Mouse (Mus musculus) heart, adult 2 months (tissue): ENCODE results near the gene Gdpd2. TPM values are rescaled to one million over a fixed set of nuclear protein-coding genes. Genes with fewer than 3 reads are reported as not detected.

Source experiments
- DNase-seq, 2 experiments: peaks; one replicate each; pipeline ENCODE4 v3.0.0; 2021
- H3K27ac ChIP-seq: fragments of 200-600 bp; 2 replicates; pipeline ENCODE4 v1.8.1; 2022
- H3K27me3 ChIP-seq: fragments of 200-500 bp; 2 replicates; pipeline ENCODE4 v1.6.1; 2012; ENCODE audit warnings: mild to moderate bottlenecking, low read length, inconsistent platforms, mixed read lengths; ENCODE audit not compliant: control insufficient read depth, insufficient read depth
- H3K36me3 ChIP-seq: fragments of 200-500 bp; 2 replicates; pipeline ENCODE4 v1.6.1; 2012; ENCODE audit warnings: low read length, inconsistent platforms; ENCODE audit not compliant: control insufficient read depth, insufficient read depth
- H3K4me1 ChIP-seq: fragments of 200-500 bp; 2 replicates; pipeline ENCODE4 v1.6.1; 2011; ENCODE audit warnings: low read length; ENCODE audit not compliant: control insufficient read depth, insufficient read depth
- H3K4me3 ChIP-seq: fragments of 200-600 bp; 2 replicates; pipeline ENCODE4 v1.8.1; 2022
- H3K79me2 ChIP-seq: fragments of 200-500 bp; replicated peaks from 2 replicates; pipeline ENCODE4 v1.6.1; 2012; ENCODE audit warnings: mild to moderate bottlenecking, inconsistent platforms, low read length, moderate library complexity, mixed read lengths; ENCODE audit not compliant: control insufficient read depth, insufficient read depth
- H3K9ac ChIP-seq: fragments of 200-500 bp; 2 replicates; pipeline ENCODE4 v1.6.1; 2012; ENCODE audit warnings: low read depth, mild to moderate bottlenecking, control low read depth, inconsistent platforms, low read length, mixed read lengths
- CTCF ChIP-seq: fragments of 200-600 bp; IDR thresholded peaks from 2 replicates; pipeline ENCODE4 v1.8.1; 2022; ENCODE audit warnings: antibody characterized with exemption, mild to moderate bottlenecking, moderate library complexity
- EP300 ChIP-seq: fragments of 200-500 bp; IDR thresholded peaks from 2 replicates; pipeline ENCODE4 v1.6.1; 2011; ENCODE audit warnings: low read depth, low read length, control low read depth; ENCODE audit not compliant: insufficient read depth
- POLR2A ChIP-seq: fragments of 200-500 bp; IDR thresholded peaks from 2 replicates; pipeline ENCODE4 v1.6.1; 2011; ENCODE audit warnings: mild to moderate bottlenecking, low read depth, low read length, control low read depth; ENCODE audit not compliant: insufficient read depth
- WGBS: fragments of 180-500 bp; shearing (Covaris S2); methylation state at CpG from one replicate; pipeline ENCODE4 v1.1.7; 2018; 5-methylcytosine and 5-hydroxymethylcytosine counted together
- intact Hi-C: fragments of 180-260 bp; cut with DNase I; formaldehyde crosslinking; loops from one replicate; pipeline ENCODE4 v1.15.1; 2025
- long read RNA-seq: library from polyadenylated mRNA; stranded (forward); transcript quantifications from one replicate; pipeline ENCODE4 v2.0.0, GENCODE M21; 2021
- polyA plus RNA-seq: library from polyadenylated mRNA; depleted of rRNA; stranded (reverse); fragments of >200 nt; gene quantifications from 2 replicates; pipeline ENCODE4 v1.2.3, GENCODE M21; 2012; rRNA removed
- total RNA-seq, 2 experiments: library from RNA; stranded (reverse); gene quantifications; 2 replicates each; pipeline ENCODE4 v1.2.3; 2021

The Gdpd2 gene
- not detected for total RNA-seq
- 0.15 and 0.68 TPM in 2 replicates for polyA plus RNA-seq
- long read RNA-seq, result 0 reads

- intact Hi-C loops, result no loop called here
Observed at GRCm38 (mm10) chrX:100729665-100730188, at the start of gene Gdpd2. TSS of gene Gdpd2 (plus strand) at chrX:100729873.

DNA sequence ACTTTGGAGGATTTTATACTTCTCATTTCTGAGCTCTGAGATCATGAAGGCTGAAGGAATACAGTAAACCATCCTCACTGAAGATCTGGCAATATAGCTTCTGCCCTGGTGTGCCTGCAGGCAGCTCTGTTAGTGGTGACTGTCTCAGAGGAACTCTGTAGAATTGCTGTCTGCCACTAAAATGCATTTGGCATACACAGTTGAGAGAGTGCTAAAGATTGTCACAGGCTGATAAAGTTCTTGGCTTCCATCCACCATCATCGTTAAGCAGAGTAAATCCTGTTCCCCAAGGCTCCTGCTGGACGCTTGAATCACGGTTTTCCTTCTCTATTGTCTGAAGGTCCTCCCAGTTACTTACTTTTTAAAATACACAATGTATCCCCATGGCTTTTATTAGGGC, 43.1 kb upstream of the Gdpd2 start:
- no peaks in the 10 kb centered on the region for H3K36me3 ChIP-seq
- intact Hi-C loops, result no loop called here
- H3K4me1 ChIP-seq, result no peaks in the 10 kb centered on the region
- no peak overlapping the region for H3K9ac ChIP-seq
- H3K4me3 ChIP-seq, result no peak overlapping the region
- no peak for DNase-seq
- 35% methylated on average over 3 of the region's 3 CpGs for WGBS
- no peak overlapping the region for H3K27ac ChIP-seq
- no peaks in the 10 kb centered on the region for H3K79me2 ChIP-seq
- no peak for TF ChIP-seq CTCF
- no peak for TF ChIP-seq POLR2A
- TF ChIP-seq EP300, result no peak
- no peaks in the 10 kb centered on the region for H3K27me3 ChIP-seq

More at GRCm38 (mm10) chrX:100729665-100730188, at the start of gene Gdpd2:
- Histone ChIP-seq H3K4me1 (peaks cover 1% of the 10 kb centered on the region), H3K27me3 (no peaks in the 10 kb centered on the region), H3K27ac (no peak within 1 kb of the TSS), H3K79me2 (no peaks in the 10 kb centered on the region), H3K36me3 (no peaks in the 10 kb centered on the region), H3K9ac (no peak within 1 kb of the TSS), H3K4me3 (no peak within 1 kb of the TSS)
- TF ChIP-seq EP300, result no peak
- peak; percentile 56 for TF ChIP-seq CTCF
- TF ChIP-seq POLR2A, result no peak
- 11% methylated on average over 8 of the region's 8 CpGs for WGBS
- DNase-seq, result peak in 1 of 2 experiments; percentile 13

DNA sequence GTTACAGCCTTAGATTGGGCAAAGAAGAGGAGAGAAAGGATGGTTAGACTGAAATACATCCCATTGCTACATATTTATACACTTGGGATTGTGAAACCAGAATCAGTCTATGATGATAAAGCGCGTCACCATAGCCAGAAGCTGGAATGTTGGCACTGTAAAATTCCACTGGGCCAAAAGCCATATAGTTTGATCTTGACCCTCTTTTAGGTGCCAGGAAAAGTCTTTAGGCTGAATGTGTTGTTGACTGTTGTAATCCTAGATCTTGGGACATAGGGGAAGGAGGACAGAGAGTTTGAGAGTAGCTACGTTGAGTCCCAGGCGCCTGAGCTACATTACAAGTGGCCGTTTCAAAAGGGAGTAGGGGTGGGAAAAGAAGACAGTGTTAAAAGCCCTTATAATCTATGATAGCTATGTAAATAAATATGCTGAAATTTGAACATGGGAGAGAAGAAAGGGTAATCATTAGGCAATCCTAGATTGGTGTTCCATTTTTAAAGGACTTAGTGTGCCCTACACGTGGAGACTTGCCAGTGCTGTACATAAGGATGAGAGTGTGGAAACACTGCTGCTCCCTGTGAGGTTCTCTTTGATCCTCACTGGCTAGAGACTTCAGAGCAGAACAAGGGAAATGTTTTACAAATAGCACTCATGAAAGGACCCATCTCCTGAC, 42.2 kb upstream of the Gdpd2 start:
- intact Hi-C loops, result no loop called here
- no peak for DNase-seq
- TF ChIP-seq EP300, result no peak
- no peak for TF ChIP-seq POLR2A
- no peak for TF ChIP-seq CTCF
- H3K9ac ChIP-seq, result no peak overlapping the region
- no peak overlapping the region for H3K27ac ChIP-seq
- H3K27me3 ChIP-seq, result no peaks in the 10 kb centered on the region
- H3K4me3 ChIP-seq, result no peak overlapping the region
- no peaks in the 10 kb centered on the region for H3K4me1 ChIP-seq
- H3K36me3 ChIP-seq, result no peaks in the 10 kb centered on the region
- no peaks in the 10 kb centered on the region for H3K79me2 ChIP-seq
- 65% methylated on average over 6 of the region's 6 CpGs for WGBS

- H3K4me1 ChIP-seq, result no peaks in the 10 kb centered on the region
- H3K79me2 ChIP-seq, result no peaks in the 10 kb centered on the region
- no peaks in the 10 kb centered on the region for H3K27me3 ChIP-seq
- no peak overlapping the region for H3K4me3 ChIP-seq
- no peaks in the 10 kb centered on the region for H3K36me3 ChIP-seq
- H3K27ac ChIP-seq, result no peak overlapping the region
- 79% methylated on average over 5 of the region's 5 CpGs for WGBS
- H3K9ac ChIP-seq, result no peak overlapping the region
- no peak for DNase-seq
- no peak for TF ChIP-seq POLR2A
- TF ChIP-seq CTCF, result no peak
- no peak for TF ChIP-seq EP300
- intact Hi-C loops, result no loop called here
Observed at GRCm38 (mm10) chrX:100688033-100688370, 41.7 kb upstream of the Gdpd2 start.

- H3K36me3 ChIP-seq, result no peaks in the 10 kb centered on the region
- no peak overlapping the region for H3K9ac ChIP-seq
- H3K4me3 ChIP-seq, result no peak overlapping the region
- TF ChIP-seq CTCF (no peak), POLR2A (no peak), EP300 (no peak)
- no peak overlapping the region for H3K27ac ChIP-seq
- no peak for DNase-seq
- H3K4me1 ChIP-seq, result no peaks in the 10 kb centered on the region
- no peaks in the 10 kb centered on the region for H3K79me2 ChIP-seq
- H3K27me3 ChIP-seq, result no peaks in the 10 kb centered on the region
- intact Hi-C loops, result no loop called here
- 95% methylated on average over 4 of the region's 4 CpGs for WGBS
Observed at GRCm38 (mm10) chrX:100696776-100697175, 32.9 kb upstream of the Gdpd2 start.

DNA sequence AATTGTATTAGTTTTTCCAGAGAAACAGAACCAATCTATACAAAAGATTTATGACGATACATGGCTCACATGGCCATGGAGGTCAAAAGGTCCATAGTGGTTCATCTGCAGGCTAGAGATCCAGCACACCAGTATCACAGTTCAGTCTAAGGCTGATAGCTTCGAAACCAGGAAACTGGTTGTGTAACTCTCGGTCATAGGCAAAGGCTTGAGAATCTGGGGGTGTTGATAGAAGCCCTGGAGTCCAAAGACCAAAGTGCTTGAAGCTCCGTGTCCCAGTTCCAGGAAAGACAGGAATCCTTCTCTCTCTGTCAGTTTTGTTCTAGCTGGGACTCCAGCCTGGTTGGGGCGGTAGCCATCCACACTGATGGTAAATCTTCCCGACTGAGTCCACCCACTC, 21.6 kb upstream of the Gdpd2 start:
- no peak overlapping the region for H3K9ac ChIP-seq
- no peak for DNase-seq
- intact Hi-C loops, result no loop called here
- TF ChIP-seq EP300 (no peak), POLR2A (no peak), CTCF (no peak)
- no peaks in the 10 kb centered on the region for H3K79me2 ChIP-seq
- H3K27me3 ChIP-seq, result no peaks in the 10 kb centered on the region
- H3K27ac ChIP-seq, result no peak overlapping the region
- WGBS, result 89% methylated on average over 6 of the region's 6 CpGs
- H3K4me3 ChIP-seq, result no peak overlapping the region
- no peaks in the 10 kb centered on the region for H3K4me1 ChIP-seq
- no peaks in the 10 kb centered on the region for H3K36me3 ChIP-seq
